1 mouse cellular context compared by ENCODE assay signal in the genomic region with DNA sequence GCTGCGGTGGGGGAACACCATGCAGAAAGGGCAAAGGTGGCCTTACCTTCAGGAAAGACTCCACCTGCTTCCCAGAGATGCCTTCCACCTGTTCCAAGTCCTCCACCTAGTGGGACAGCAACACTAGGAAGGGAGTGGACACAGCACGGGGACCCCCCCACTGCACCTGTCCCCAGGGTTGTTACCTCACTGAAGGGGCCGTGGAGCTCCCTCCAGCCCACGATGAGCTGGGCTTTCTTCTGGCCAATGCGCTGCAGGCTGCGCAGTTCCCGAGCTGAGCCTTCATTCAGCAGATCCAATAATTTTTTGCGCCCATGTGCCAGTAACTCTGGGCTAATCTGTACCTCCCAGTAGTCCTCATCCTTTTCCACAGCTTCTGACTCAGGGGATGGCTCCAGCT.
TF ChIP-seq lines count a peak whose summit lies in the region.

No protein-coding gene starts in this region.

TF ChIP-seq in MEL, 35 proteins besides CTCF, POLR2A, EP300 and RAD21:
- TF ChIP-seq SMC3 (IDR thresholded peaks at IDR 0.05; ENCODE audit: low read depth, low read length) (0 out of 2 replicates have a peak, but pooled peaks have one; percentile 6), RCOR1 (IDR thresholded peaks at IDR 0.05; ENCODE audit: low read depth, low read length) (no peak), UBTF (IDR thresholded peaks at IDR 0.05; ENCODE audit: borderline replicate concordance, insufficient read depth, low read depth, low read length) (no peak)
TF ChIP-seq in MEL: peak in this region for 1.
